Mouse (Mus musculus): Measurements from ENCODE around the gene Prss42.

DNA sequence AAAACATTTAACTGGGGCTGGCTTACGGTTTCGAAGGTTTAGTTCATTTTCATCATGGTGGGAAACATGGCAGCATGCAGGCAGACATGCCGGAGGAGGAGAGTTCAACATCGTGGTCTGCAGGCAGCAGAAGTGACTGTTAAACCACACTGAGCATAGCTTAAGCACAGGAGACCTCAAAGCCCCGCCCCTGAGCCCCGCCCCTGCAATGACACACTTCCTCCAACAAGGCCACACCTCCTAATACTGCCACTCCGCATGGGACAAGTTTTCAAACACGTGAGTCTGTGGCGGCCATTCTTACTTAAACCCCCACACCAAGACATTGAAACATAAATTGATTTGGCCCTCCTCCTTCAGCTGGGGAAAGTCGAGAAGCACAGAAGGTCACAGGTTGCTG is 953 bp upstream of the Prss42 start:
- TF ChIP-seq POLR2A (IDR thresholded peaks at IDR 0.05; ENCODE audit: borderline replicate concordance, control insufficient read depth, low read depth, low read length), result no peak
- no peak for TF ChIP-seq CTCF (IDR thresholded peaks at IDR 0.05; ENCODE audit: control insufficient read depth, insufficient read depth, low read length)

Measured in bone marrow, adult 2 months (tissue).